Mouse (Mus musculus): ENCODE data around the gene L3mbtl3. TPM values are rescaled to one million over a fixed set of nuclear protein-coding genes. Genes with fewer than 3 reads are reported as not detected.

The L3mbtl3 gene
- polyA plus RNA-seq, 1 experiment from 2014 or later = 22.5 TPM

DNA sequence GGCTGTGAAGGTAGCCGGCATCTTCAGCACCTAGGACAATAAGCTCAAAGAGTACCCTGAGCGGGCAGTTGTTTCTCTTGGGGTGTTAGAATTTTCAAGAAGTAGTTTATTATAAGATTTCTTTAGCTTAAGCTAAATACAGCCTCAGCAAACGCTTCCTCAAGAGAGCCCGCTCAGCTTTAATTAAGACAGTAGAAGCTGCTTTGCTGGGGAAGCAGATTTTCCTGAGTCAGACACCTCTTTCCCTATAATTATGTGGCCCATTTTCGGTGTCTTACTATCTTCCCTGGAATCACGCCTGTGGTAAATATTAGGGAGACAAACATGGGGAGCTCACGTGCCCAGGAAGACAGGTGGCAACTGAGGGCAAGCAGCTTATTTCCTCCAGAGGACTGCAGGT is 88.6 kb downstream of the L3mbtl3 start:
- WGBS = 86% methylated on average over 7 of the region's 7 CpGs
- ATAC-seq (ENCODE audit: insufficient number of reproducible peaks, insufficient read depth, low FRiP score, low TSS enrichment, low read depth) = no peak
- Histone ChIP-seq H3K4me1 (no peaks in the 10 kb centered on the region), H3K4me3 (no peak overlapping the region), H3K4me2 (no peak overlapping the region), H3K27ac (no peak overlapping the region), H3K27me3 (no peaks in the 10 kb centered on the region), H3K9me3 (no peaks in the 10 kb centered on the region), H3K36me3 (peaks cover 53% of the 10 kb centered on the region), H3K9ac (no peak overlapping the region)

DNA sequence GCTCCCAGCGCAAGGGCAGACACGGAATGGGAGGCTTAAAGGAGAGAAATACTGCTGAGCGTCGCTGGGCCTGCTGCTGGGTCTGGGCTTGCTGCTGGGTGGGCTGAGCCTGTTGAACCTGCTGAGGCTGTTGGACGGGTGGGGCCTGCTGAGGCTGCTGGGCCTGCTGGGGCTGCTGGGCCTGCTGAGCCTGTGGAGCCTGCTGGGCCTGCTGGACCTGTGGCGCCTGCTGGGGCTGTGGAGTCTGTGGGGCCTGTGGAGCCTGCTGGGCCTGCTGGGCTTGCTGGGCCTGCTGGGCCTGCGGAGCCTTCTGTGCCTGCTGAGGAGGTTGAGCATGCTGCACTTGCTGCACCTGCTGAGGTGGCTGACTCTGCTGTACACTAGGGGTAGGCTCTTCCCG is 95.8 kb downstream of the L3mbtl3 start:
- peaks cover 62% of the 10 kb centered on the region for H3K36me3 ChIP-seq

DNA sequence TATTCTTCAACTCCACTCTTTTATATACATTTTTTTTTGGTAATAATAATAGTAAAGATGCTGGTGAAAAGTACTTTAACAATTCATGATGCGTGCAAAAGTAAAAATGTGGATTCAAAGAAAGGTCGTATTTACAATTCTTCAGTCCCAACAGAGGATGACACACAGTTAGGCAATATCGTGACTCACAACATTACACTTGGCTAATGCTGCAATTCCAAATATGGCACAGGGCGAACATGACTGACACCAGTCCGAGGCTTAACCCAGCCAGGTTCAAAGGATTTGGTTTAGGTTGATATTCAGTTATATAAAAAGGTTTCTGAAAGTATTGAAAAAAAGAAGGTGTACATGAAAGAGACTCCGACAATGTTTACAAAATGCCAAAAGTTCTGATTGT is 100.4 kb downstream of the L3mbtl3 start:
- H3K36me3 ChIP-seq = peaks cover 58% of the 10 kb centered on the region
- H3K27me3 ChIP-seq = no peaks in the 10 kb centered on the region
- no peaks in the 10 kb centered on the region for H3K4me1 ChIP-seq
- no peak overlapping the region for H3K9ac ChIP-seq
- ATAC-seq (ENCODE audit: insufficient number of reproducible peaks, insufficient read depth, low FRiP score, low TSS enrichment, low read depth) = no peak
- 96% methylated on average over 6 of the region's 6 CpGs for WGBS
- H3K4me2 ChIP-seq = no peak overlapping the region
- no peak overlapping the region for H3K27ac ChIP-seq
- no peak overlapping the region for H3K4me3 ChIP-seq
- no peaks in the 10 kb centered on the region for H3K9me3 ChIP-seq

More for the DNA sequence above, 95.8 kb downstream of the L3mbtl3 start:
- Histone ChIP-seq H3K9me3 (no peaks in the 10 kb centered on the region), H3K4me1 (no peaks in the 10 kb centered on the region), H3K9ac (no peak overlapping the region), H3K4me2 (no peak overlapping the region), H3K4me3 (no peak overlapping the region), H3K27me3 (no peaks in the 10 kb centered on the region), H3K27ac (no peak overlapping the region)
- WGBS = 53% methylated on average over 8 of the region's 8 CpGs
- ATAC-seq (ENCODE audit: insufficient number of reproducible peaks, insufficient read depth, low FRiP score, low TSS enrichment, low read depth) = peak; percentile 82

DNA sequence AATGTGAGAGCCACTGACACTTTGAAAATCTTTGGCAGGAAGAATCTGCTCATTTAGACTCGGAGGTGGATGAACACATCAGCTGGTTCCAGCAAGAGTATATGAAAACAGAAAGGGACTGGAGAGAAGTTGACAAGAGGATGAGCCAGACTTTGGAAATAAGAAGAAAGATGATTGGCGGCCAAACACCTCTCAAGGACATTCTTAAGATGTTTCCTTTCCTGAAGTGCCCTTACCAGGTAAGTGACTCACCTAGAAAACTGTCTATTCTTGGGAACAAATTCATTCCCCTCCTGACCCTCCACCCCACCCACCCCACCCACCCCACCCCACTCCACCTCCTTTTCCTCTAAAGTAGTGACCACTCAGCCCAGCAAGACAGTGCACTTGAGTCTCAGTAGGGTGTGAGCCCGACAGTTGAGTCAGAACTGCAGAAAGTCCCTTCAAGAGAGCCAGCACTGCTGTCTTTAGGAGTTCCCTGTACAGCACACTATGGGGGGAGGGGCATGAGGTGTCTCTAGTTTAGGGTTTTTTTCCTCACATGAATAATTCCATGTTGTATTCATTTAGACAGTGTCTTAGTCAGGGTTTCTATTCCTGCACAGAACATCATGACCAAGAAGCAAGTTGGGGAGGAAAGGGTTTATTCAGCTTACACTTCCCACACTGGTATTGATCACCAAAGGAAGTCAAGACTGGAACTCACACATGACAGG is 111.9 kb downstream of the L3mbtl3 start:
- Histone ChIP-seq H3K36me3 (no peaks in the 10 kb centered on the region), H3K27me3 (no peaks in the 10 kb centered on the region), H3K27ac (no peak overlapping the region), H3K4me1 (no peaks in the 10 kb centered on the region), H3K9ac (no peak overlapping the region), H3K4me3 (no peak overlapping the region), H3K4me2 (no peak overlapping the region), H3K9me3 (no peaks in the 10 kb centered on the region)
- 71% methylated on average over 3 of the region's 3 CpGs for WGBS
- no peak; the same call in 1 of the 2 replicates for ATAC-seq (ENCODE audit: insufficient number of reproducible peaks, insufficient read depth, low FRiP score, low TSS enrichment, low read depth)

GRCm38 (mm10) chr10:26259908-26260307 is 115.9 kb downstream of the L3mbtl3 start:
- H3K9me3 ChIP-seq = no peaks in the 10 kb centered on the region
- no peak overlapping the region for H3K9ac ChIP-seq
- H3K27ac ChIP-seq = no peak overlapping the region
- 45% methylated on average over 4 of the region's 4 CpGs for WGBS
- ATAC-seq (ENCODE audit: insufficient number of reproducible peaks, insufficient read depth, low FRiP score, low TSS enrichment, low read depth) = no peak
- H3K4me3 ChIP-seq = no peak overlapping the region
- no peak overlapping the region for H3K4me2 ChIP-seq
- no peaks in the 10 kb centered on the region for H3K27me3 ChIP-seq
- no peaks in the 10 kb centered on the region for H3K4me1 ChIP-seq
- H3K36me3 ChIP-seq = no peaks in the 10 kb centered on the region

GRCm38 (mm10) chr10:26249426-26250165 is 126.2 kb downstream of the L3mbtl3 start:
- H3K4me1 ChIP-seq = no peaks in the 10 kb centered on the region
- H3K27ac ChIP-seq = no peak overlapping the region
- H3K9me3 ChIP-seq = no peaks in the 10 kb centered on the region
- H3K9ac ChIP-seq = no peak overlapping the region
- no peak for ATAC-seq (ENCODE audit: insufficient number of reproducible peaks, insufficient read depth, low FRiP score, low TSS enrichment, low read depth)
- H3K27me3 ChIP-seq = no peaks in the 10 kb centered on the region
- no peak overlapping the region for H3K4me3 ChIP-seq
- no peak overlapping the region for H3K4me2 ChIP-seq
- WGBS = 79% methylated on average over 7 of the region's 7 CpGs
- H3K36me3 ChIP-seq = no peaks in the 10 kb centered on the region

DNA sequence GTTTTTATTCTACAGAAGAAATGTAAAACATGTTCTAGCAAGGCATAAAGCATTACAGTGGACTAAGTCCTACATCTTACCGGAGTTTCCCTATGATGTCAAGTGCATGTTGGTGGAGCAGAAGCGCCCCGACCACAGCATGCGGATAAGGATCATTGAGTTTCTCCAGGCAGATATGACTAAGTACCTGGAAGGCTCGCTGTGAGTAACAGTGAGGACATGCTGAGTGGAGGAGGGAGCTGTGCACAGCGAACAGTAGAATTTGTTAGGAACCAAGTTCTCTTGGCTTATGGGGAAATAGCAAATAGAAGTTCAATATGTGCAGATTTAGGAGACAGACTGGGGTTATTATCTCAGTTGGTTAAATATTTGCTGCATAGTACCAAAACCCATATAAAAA is 131.3 kb downstream of the L3mbtl3 start:
- WGBS = 88% methylated on average over 6 of the region's 6 CpGs
- H3K36me3 ChIP-seq = no peaks in the 10 kb centered on the region
- no peaks in the 10 kb centered on the region for H3K4me1 ChIP-seq
- no peak overlapping the region for H3K9ac ChIP-seq
- no peaks in the 10 kb centered on the region for H3K27me3 ChIP-seq
- no peak overlapping the region for H3K4me3 ChIP-seq
- no peak overlapping the region for H3K4me2 ChIP-seq
- no peak overlapping the region for H3K27ac ChIP-seq
- H3K9me3 ChIP-seq = no peaks in the 10 kb centered on the region
- ATAC-seq (ENCODE audit: insufficient number of reproducible peaks, insufficient read depth, low FRiP score, low TSS enrichment, low read depth) = no peak

DNA sequence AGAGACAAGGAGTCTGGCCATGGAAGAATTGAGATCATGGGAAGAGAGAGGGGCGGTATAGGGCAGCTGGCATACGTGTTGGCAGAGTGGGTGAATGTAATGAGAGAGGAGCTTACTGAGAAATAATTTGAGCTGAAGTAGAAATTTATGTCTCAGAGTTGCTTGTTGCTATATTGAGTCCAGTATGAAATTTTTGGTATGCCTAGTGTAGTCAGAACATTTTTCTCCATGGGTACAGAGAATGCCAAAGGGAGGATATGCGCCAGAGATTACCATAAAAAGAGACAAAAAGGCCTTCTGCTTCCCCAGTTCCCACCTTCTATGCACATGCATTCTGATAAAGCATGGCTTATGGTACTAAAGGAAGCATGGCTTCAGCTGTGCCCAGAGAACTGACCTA is 132.6 kb downstream of the L3mbtl3 start:
- Histone ChIP-seq H3K36me3 (no peaks in the 10 kb centered on the region), H3K4me1 (no peaks in the 10 kb centered on the region), H3K4me2 (no peak overlapping the region), H3K9ac (no peak overlapping the region), H3K4me3 (no peak overlapping the region), H3K27me3 (no peaks in the 10 kb centered on the region), H3K27ac (no peak overlapping the region), H3K9me3 (no peaks in the 10 kb centered on the region)
- no peak for ATAC-seq (ENCODE audit: insufficient number of reproducible peaks, insufficient read depth, low FRiP score, low TSS enrichment, low read depth)
- WGBS = 84% methylated on average over 3 of the region's 3 CpGs

DNA sequence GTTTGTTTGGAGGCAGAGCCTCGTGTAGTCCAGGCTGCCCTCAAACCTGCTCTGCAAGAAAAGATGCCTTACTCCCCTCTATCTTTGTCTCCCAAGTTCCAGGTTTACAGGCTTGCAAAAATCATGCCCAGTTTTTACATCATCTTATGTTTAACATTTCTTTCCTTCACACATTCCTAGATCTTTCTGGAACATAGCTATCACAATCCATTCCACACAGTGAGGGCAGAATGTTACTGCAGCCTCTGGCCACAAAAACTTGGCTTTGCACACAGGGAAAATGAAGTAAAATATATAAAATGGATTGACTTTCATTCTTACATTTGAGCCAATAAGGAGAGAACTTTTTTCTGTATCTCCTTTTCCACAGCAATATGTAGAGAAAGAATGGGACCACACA is 136.7 kb downstream of the L3mbtl3 start:
- H3K9me3 ChIP-seq = no peaks in the 10 kb centered on the region
- whole genome bisulfite sequencing = 83% methylated on average over 1 of the region's 1 CpGs
- no peak overlapping the region for H3K4me2 ChIP-seq
- no peak overlapping the region for H3K4me3 ChIP-seq
- H3K36me3 ChIP-seq = no peaks in the 10 kb centered on the region
- no peak overlapping the region for H3K27ac ChIP-seq
- H3K4me1 ChIP-seq = no peaks in the 10 kb centered on the region
- ATAC-seq (ENCODE audit: insufficient number of reproducible peaks, insufficient read depth, low FRiP score, low TSS enrichment, low read depth) = no peak
- no peaks in the 10 kb centered on the region for H3K27me3 ChIP-seq
- H3K9ac ChIP-seq = no peak overlapping the region

- no peak overlapping the region for H3K27ac ChIP-seq
- no peaks in the 10 kb centered on the region for H3K36me3 ChIP-seq
- no peak overlapping the region for H3K9ac ChIP-seq
- H3K27me3 ChIP-seq = no peaks in the 10 kb centered on the region
- H3K4me2 ChIP-seq = no peak overlapping the region
- no peak for ATAC-seq (ENCODE audit: insufficient number of reproducible peaks, insufficient read depth, low FRiP score, low TSS enrichment, low read depth)
- H3K4me1 ChIP-seq = no peaks in the 10 kb centered on the region
- 48% methylated on average over 4 of the region's 4 CpGs for WGBS
- H3K4me3 ChIP-seq = no peak overlapping the region
- no peaks in the 10 kb centered on the region for H3K9me3 ChIP-seq
These were observed 137.2 kb downstream of the L3mbtl3 start for GRCm38 (mm10) chr10:26238559-26238958.

DNA sequence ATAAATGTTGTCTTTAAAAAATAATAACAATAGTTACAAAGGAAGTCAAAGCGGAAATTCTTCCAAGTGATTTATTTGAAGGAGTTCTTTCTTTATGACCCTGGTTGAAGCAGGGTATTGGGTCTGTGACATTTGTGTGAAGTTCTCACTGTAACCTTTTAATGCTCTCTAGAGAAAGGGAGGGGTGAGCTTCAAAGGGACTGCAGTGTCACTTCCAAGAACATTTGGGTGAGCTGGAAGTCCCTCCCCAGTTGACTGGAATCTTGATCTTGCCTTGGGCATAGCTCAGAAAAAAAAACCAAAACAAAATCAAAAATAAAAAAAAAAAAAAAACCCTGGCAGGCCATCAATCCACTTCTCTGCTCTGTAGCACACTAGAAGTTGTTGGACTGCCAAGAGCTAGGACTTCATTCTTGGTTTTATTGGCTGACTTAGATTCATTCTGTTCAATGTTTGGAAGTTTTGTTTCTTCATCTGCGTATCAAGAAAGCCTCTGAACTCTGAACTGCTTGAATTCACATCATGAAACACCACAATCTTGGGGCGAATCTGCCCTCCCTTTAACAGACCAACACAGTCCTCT is 143.6 kb downstream of the L3mbtl3 start:
- Histone ChIP-seq H3K9ac (no peak overlapping the region), H3K4me1 (no peaks in the 10 kb centered on the region), H3K4me2 (no peak overlapping the region), H3K4me3 (no peak overlapping the region), H3K9me3 (no peaks in the 10 kb centered on the region), H3K27ac (no peak overlapping the region), H3K27me3 (no peaks in the 10 kb centered on the region), H3K36me3 (no peaks in the 10 kb centered on the region)
- ATAC-seq (ENCODE audit: insufficient number of reproducible peaks, insufficient read depth, low FRiP score, low TSS enrichment, low read depth) = no peak
- WGBS = 80% methylated on average over 3 of the region's 3 CpGs

DNA sequence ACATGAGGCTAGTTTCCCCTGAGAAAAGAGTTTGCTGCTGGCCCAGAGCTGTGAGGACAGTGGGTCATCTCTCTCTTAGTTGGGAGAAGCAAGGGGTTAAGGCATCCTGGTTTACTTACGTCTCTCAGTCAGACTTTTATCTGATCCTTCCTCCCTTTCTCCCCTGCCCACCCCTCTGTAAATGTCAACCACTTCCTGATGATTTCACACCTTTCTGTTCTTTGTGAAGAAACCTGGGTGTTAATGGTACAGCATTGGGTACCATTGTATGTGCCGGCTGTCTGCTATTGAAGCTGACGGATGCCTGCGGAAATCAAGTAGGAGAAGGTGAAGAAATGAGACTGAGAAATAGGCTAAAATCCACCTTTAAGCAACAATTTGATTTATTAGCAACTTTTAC is 146.3 kb downstream of the L3mbtl3 start, which contains the start of gene Samd3:
Samd3 (plus strand) TSS at position 220 of the 400 bp plus-strand sequence.
- ATAC-seq (ENCODE audit: insufficient number of reproducible peaks, insufficient read depth, low FRiP score, low TSS enrichment, low read depth) = no peak
- 75% methylated on average over 4 of the region's 4 CpGs for WGBS

More for the DNA sequence above, 146.3 kb downstream of the L3mbtl3 start, which contains the start of gene Samd3:
- Histone ChIP-seq H3K27ac (no peak within 1 kb of the TSS), H3K4me3 (no peak within 1 kb of the TSS), H3K9me3 (no peaks in the 10 kb centered on the region), H3K9ac (no peak within 1 kb of the TSS), H3K4me2 (no peak within 1 kb of the TSS), H3K36me3 (no peaks in the 10 kb centered on the region), H3K4me1 (no peaks in the 10 kb centered on the region), H3K27me3 (no peaks in the 10 kb centered on the region)

Measured in embryonic facial prominence, embryonic 13.5 days (tissue).